Mouse (Mus musculus) c-Kit-positive CD71-positive TER-119-negative erythroid progenitor cells, embryonic 14.5 days (primary cell): ENCODE results near the gene Crocc2.

Source experiments
- DNase-seq: peaks from one replicate; pipeline ENCODE4 v3.0.0-alpha.2; 2013; ENCODE audit warnings: low read depth

Crocc2 gene

GRCm38 (mm10) chr1:93168295-93168775 is at the start of gene Crocc2:
Gene Crocc2, plus strand, starts transcription at chr1:93168725.
- no peak for DNase-seq

- DNase-seq: no peak
Measured at GRCm38 (mm10) chr1:93118816-93119215, 49.7 kb upstream of the Crocc2 start.

- DNase-seq: no peak
Measured at GRCm38 (mm10) chr1:93123179-93123854, 45.2 kb upstream of the Crocc2 start.

- DNase-seq: no peak
Measured at GRCm38 (mm10) chr1:93124066-93124465, 44.5 kb upstream of the Crocc2 start.

GRCm38 (mm10) chr1:93125256-93125655 is 43.3 kb upstream of the Crocc2 start:
- no peak for DNase-seq

GRCm38 (mm10) chr1:93128209-93128608 is 40.3 kb upstream of the Crocc2 start:
- no peak for DNase-seq

GRCm38 (mm10) chr1:93128710-93129349 is 39.7 kb upstream of the Crocc2 start:
- no peak for DNase-seq

- DNase-seq: no peak
Measured at GRCm38 (mm10) chr1:93130242-93130983, 38.1 kb upstream of the Crocc2 start.

DNA sequence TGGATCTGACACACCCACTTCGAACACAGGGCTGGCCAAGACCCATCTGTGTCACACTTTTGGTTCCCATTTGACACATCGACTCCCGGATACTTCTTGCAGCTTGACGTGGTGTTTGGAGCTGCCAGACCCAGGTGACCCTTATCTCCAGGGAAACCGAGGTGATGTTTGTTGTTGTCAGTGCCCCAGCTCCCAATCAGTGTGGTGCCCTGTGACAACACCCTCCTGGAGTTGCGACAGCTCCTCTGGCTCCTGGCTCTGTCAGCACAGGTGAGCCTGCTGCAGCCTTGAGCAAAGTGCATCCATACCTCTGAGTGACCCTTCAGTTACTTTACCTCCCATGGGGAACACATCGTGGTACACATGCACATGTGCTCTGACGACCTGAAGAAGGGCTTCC is 35.8 kb upstream of the Crocc2 start:
- no peak for DNase-seq

DNA sequence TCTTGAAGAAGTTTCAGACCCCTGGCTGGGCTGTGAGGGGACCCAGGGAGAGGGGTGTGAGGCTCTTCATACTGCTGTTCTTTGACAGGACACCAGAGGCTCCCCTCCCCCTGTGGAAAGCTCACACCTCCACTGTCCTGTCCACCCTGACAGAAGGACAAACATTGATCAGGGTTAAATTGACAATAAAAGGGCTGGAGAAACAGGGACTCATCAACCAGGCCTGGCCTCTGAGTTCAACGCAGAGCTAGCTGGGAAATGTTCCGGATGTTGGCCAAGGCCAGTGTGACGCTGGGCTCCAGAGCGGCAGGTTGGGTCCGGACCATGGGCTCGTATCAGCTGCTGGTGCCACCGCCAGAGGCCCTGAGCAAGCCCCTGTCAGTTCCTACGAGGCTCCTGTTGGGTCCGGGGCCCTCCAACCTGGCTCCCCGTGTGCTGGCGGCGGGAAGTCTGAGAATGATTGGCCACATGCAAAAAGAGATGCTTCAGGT is 33.4 kb upstream of the Crocc2 start, which contains the start of gene Agxt:
TSS of gene Agxt (plus strand) at position 205 of the 491 bp plus-strand sequence.
- DNase-seq: no peak

GRCm38 (mm10) chr1:93138534-93138933 is 30.0 kb upstream of the Crocc2 start:
- no peak for DNase-seq

GRCm38 (mm10) chr1:93139713-93140112 is 28.8 kb upstream of the Crocc2 start:
- no peak for DNase-seq

DNA sequence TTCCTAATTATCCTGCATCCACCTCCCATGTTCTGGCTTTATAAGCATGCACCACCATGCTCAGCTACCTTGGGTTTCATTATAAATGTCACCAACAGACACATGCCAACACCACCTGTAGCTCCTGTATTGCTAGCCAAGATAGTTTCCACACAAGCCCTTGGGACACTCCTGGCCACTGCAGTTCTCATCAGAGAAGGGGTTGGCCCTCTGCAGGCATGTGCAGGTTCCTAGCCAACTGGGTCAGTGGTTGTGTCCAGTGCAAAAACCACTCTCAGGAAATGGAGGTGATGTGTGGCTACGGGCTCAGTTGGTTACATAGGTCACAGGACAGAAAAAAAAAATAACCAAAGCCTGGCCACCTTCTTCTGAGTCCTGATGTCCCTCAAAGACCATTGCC is 25.7 kb upstream of the Crocc2 start:
- DNase-seq: no peak

- DNase-seq: no peak
Measured at GRCm38 (mm10) chr1:93144176-93144575, 24.3 kb upstream of the Crocc2 start.

GRCm38 (mm10) chr1:93150907-93151661 is 17.4 kb upstream of the Crocc2 start:
- no peak for DNase-seq

DNA sequence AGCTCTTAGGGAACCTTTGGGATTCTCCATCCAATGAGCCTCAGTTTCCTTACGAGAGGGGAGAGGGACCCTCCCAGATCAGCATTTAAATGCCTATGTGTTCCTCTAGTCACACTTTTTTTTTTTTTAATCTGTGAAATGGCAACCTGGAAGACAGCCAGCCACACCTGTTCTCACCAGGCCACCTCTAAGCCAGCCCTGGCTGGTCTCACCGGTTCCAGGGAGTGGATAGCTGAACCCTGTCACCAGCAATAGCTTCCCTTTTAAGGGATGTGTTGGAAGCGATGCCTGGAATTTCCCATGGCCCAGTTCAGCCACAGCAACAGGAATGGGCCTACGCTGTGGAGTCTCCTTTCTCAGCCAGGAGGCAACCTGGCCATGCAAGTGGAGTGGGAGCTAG is 11.0 kb upstream of the Crocc2 start:
- no peak for DNase-seq

- no peak for DNase-seq
Measured at GRCm38 (mm10) chr1:93158916-93159315, 9.6 kb upstream of the Crocc2 start.

DNA sequence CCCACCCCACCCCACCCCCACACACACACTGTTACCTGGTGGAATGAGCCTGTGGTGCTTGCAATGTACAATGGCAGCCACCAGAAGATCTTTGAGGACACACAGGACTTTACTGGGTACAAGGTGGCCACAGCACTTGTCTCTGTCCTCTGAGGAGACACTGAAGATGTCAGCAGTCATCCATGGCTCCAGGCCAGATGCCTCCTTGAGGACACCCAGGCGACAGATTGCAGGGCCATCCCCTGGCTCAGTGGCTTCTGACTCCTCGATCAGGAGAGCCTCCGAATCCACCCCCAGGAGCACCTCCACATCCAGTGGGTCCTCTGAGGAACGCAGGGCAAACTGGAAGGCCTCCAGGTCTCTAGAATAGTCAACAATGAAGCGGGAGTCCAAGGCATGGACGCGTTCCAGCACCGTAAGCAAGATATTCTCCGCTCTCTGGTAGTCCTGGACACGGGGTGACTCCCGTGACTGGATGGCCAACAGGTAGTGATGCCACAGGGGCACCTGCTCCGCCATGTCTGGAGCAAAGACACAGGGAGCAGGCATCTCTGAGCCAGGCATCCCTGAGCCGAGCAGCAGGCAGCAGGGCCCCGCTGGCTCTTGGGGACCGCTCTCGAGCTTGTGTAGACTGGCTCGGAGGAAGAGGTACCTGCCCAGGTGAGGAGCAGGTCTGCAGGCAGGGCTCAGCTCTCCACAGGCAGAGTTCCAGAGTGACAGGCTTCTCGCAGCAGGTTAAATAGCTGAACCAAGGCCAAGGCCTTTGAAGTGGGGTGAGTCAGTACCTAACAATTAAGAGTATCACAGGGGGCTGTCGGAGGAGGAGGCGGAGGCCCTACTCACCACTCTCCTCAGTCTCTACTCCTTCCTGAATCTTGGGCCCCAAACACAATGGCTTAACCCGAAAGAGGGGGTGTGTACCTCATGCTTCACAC is 8.7 kb upstream of the Crocc2 start:
- DNase-seq: no peak

- no peak for DNase-seq
Measured at GRCm38 (mm10) chr1:93160501-93161133, 7.9 kb upstream of the Crocc2 start, which contains the start of gene 2310007B03Rik. Gene 2310007B03Rik, minus strand, starts transcription at chr1:93160948.

GRCm38 (mm10) chr1:93161350-93161749 is 7.2 kb upstream of the Crocc2 start:
- DNase-seq: no peak
